Mouse (Mus musculus): ENCODE data around the gene Lims1.

- TF ChIP-seq CTCF (IDR thresholded peaks at IDR 0.05; ENCODE audit: control insufficient read depth, insufficient read depth, insufficient replicate concordance, low read depth, low read length) (no peak), POLR2A (IDR thresholded peaks at IDR 0.05; ENCODE audit: control insufficient read depth, low read depth, low read length) (no peak)
Measured at GRCm38 (mm10) chr10:58379699-58380098, 56.4 kb downstream of the Lims1 start.
